Mouse (Mus musculus) yolk sac, embryonic 10.5 days (tissue): Measurements from ENCODE around the gene Mrpl38.
A peak's percentile ranks its signal among the peaks of the same experiment; 100 is the strongest.
"Not testable (repeated sequence)": the region's sequence is repeated elsewhere in the genome, so short reads cannot be mapped to it uniquely, and the experiment has no call there.

Experiments
- DNase-seq: peaks from one replicate; pipeline ENCODE4 v3.0.0-alpha.2; 2017; ENCODE audit warnings: low spot score

Mrpl38 gene

GRCm38 (mm10) chr11:116143468-116143867 lies 4.8 kb upstream of the Mrpl38 start:
- no peak for DNase-seq

- DNase-seq, result peak; percentile 50
Measured at GRCm38 (mm10) chr11:116142211-116142991, 3.7 kb upstream of the Mrpl38 start.

GRCm38 (mm10) chr11:116138096-116138467 lies 586 bp downstream of the Mrpl38 start:
- no peak for DNase-seq

GRCm38 (mm10) chr11:116134171-116134570 lies 4.5 kb downstream of the Mrpl38 start:
- no peak for DNase-seq

- no peak for DNase-seq
Measured at GRCm38 (mm10) chr11:116133497-116133896, 5.2 kb downstream of the Mrpl38 start.

- no peak for DNase-seq
Measured at GRCm38 (mm10) chr11:116132366-116133333, 6.0 kb downstream of the Mrpl38 start.

GRCm38 (mm10) chr11:116131349-116132170 lies 7.1 kb downstream of the Mrpl38 start:
- no peak for DNase-seq

- DNase-seq, result peak; percentile 86
Measured at GRCm38 (mm10) chr11:116130488-116131205, 8.0 kb downstream of the Mrpl38 start, which contains the start of gene Trim65. Trim65 (minus strand) TSS chr11:116131128.

GRCm38 (mm10) chr11:116129993-116130487 lies 8.6 kb downstream of the Mrpl38 start:
- DNase-seq, result no peak

- DNase-seq, result no peak
Measured at GRCm38 (mm10) chr11:116129091-116129790, 9.4 kb downstream of the Mrpl38 start.

- no peak for DNase-seq
Measured at GRCm38 (mm10) chr11:116127986-116128385, 10.7 kb downstream of the Mrpl38 start.

- DNase-seq, result peak; percentile 73
Measured at GRCm38 (mm10) chr11:116127156-116127980, 11.3 kb downstream of the Mrpl38 start, which contains the start of gene Trim47. Trim47 (minus strand) TSS chr11:116127210.

- DNase-seq, result no peak
Measured at GRCm38 (mm10) chr11:116126261-116126660, 12.4 kb downstream of the Mrpl38 start.

- DNase-seq, result not testable (repeated sequence)
Measured at GRCm38 (mm10) chr11:116121731-116122245, 16.9 kb downstream of the Mrpl38 start.

GRCm38 (mm10) chr11:116117819-116118218 lies 20.8 kb downstream of the Mrpl38 start:
- no peak for DNase-seq

GRCm38 (mm10) chr11:116117241-116117640 lies 21.4 kb downstream of the Mrpl38 start:
- no peak for DNase-seq

- DNase-seq, result no peak
Measured at GRCm38 (mm10) chr11:116111611-116112203, 27.0 kb downstream of the Mrpl38 start.

GRCm38 (mm10) chr11:116111067-116111466 lies 27.6 kb downstream of the Mrpl38 start:
- no peak for DNase-seq

- no peak for DNase-seq
Measured at GRCm38 (mm10) chr11:116110540-116110939, 28.1 kb downstream of the Mrpl38 start.
